Mouse (Mus musculus) G1E-ER4 (cell line): Measurements from ENCODE around the gene Olfr568. TPM values are rescaled to one million over a fixed set of nuclear protein-coding genes. Genes with fewer than 3 reads are reported as not detected.

Source experiments
- GATA1 ChIP-seq: IDR thresholded peaks from one replicate; pipeline ENCODE4 v1.8.0; 2012; ENCODE audit warnings: low read length, inconsistent platforms
- polyA plus RNA-seq: library from polyadenylated mRNA; stranded (reverse); fragments of >175 nt; gene quantifications from 2 replicates; pipeline ENCODE4 v1.2.3, GENCODE M21; 2012

The Olfr568 gene
- polyA plus RNA-seq, result not detected in 2 replicates

DNA sequence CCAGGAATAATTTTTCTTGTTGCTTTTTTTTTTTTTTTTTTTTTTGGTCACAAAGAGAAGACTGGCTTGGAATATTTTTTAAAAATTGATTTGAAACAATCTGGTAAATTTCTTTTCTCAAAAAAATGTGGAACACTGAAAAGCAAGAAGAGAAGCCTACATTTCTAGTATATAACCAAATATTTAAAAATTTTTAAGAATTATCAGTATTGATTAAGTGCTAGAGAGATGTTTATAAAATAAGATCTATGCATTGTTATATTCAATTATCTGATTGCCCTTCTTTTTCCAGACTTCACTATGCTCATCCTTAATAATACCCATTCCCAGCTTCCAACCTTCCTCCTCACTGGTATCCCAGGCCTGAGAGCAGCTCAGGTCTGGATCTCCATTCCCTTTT is at the start of gene Olfr568:
TSS of gene Olfr568 (plus strand) at position 301 of the 400 bp plus-strand sequence.
- TF ChIP-seq GATA1, result no peak

DNA sequence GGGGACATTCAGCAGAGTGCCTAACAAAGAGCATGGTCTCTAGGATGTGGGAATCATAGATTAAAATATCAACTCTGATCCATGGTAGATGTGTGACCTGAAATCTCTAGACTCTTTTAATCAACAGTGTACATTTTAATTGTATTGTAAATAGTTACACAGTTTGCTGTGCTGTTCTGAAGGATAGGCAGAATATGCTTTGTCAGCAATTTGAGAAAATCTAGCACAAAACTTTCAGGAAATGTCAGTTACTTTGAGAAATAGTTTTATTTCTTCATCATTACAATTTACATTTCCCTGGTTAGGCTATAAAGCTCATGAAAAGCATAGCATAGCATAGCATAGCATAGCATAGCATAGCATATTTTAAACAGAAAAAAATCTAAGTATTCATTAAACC is 21.1 kb upstream of the Olfr568 start:
- no peak for TF ChIP-seq GATA1

DNA sequence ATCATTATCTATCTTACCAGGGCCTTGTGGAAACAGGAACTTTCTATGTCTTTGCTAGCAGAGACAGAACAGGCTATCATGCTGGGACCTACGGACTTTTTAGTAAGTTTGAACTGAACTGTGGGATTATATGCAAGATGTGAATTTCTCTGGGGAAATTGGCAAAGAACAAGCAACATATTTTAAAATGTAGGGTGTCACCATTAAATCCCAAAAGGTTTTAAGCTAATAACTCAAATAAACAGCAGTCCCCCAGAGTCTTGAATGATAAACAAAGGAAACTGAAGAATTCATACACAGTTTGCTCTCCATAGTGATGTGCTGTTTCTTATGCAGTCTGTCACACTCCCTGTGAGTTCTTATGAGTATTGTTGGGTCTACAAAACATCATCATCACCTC is 18.3 kb upstream of the Olfr568 start, which contains the start of gene Olfr566:
TSS of gene Olfr566 (minus strand) at position 101 of the 400 bp plus-strand sequence.
- TF ChIP-seq GATA1, result no peak

DNA sequence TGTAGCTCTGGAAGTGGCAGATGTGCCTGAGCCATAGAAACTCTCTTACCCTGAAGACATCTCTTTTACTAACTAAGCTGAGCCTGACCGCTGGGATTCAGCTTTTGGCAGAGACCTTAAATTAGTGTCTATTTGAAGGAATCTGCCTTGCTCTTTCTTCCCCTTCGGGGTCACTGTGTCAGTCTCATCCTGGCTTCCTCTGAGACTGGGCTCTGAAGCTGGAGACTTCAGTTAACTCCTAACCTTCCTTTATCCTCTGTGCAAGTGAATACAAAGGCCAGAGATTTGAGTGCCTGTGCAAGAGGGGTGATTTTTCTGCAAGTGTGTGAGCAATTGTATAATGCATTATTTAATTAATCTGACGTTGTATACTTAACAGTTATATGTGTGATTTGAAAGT is 13.9 kb downstream of the Olfr568 start, which contains the start of gene Olfr569:
TSS of gene Olfr569 (minus strand) at position 101 of the 400 bp plus-strand sequence.
- TF ChIP-seq GATA1, result no peak

DNA sequence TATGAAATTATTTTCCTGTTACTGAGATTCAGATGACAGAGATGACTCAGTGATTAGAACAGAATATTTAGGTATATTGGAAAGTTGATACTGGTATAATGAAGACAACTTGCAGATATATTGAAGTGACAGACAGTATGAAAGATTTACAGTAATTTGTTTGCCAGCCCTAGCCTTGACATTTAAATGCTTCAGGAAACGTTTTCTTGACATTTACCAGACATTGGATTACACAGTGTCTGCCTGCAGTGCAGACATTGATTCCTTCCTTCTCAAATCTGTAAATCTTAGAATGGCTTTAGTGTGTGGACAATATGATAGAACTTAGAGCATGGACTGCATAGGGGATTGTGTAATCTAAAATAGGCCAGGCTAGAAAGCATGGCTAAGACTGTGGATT is 38.3 kb downstream of the Olfr568 start:
- TF ChIP-seq GATA1, result no peak

DNA sequence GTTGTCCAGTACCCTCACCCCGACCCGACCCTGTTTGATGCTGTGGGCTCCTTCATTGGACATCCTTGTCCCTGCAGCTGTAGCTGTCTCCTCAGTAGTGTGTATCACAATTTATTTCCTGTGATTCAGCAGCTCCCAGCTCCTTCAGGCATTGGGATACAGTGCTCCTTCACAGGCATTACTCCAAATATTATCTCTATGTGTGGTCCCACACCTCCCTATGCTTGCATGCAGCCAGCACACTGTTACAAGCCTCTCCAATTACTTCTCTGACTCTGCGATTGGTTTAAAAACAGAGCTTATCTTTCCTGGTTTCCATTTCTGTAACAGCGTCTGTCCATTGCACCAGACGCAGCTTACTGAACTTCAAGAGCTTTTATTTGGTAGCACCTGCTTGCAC is 39.5 kb downstream of the Olfr568 start:
- TF ChIP-seq GATA1, result no peak

DNA sequence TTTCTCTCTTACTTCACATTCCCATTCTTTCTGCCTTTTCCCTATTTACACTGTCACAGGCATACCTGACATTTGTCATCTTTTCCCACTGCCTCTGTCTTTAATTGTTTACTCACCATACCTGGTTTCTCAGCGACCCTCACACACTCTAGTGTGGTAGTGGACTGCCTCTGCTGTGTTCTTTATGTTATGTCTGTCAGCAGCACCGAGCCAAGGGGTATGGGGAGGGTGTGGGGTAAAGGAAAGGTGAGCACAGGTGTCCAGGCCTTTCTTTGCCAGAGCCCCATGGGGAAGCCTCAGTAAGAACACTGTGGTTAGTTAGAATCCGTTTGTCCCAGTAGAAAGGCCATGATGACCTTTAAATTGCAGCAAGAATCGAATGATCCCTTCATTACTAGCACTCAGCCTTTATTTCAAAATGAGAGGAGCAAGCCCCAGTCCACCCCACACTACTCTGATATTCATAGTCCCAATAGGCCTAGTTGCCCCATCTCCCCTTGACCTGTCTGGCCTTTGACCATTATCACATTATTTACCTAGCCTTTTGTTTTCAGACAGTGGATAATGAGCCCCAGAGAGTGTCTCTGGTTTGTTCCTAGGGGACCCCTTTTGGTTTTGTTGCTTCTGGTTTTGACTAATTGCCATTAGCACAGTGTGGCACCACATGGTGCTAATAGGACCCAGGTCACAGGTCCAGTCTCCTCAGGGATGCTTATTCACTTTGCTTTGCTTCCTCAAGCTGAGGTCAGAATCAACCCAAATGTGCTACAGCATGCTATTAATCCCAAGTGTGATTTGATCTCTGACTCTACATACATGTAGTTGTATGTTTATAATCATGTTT is 40.3 kb downstream of the Olfr568 start, which contains the start of gene Olfr571:
TSS of gene Olfr571 (minus strand) at position 505 of the 844 bp plus-strand sequence.
- TF ChIP-seq GATA1, result no peak

DNA sequence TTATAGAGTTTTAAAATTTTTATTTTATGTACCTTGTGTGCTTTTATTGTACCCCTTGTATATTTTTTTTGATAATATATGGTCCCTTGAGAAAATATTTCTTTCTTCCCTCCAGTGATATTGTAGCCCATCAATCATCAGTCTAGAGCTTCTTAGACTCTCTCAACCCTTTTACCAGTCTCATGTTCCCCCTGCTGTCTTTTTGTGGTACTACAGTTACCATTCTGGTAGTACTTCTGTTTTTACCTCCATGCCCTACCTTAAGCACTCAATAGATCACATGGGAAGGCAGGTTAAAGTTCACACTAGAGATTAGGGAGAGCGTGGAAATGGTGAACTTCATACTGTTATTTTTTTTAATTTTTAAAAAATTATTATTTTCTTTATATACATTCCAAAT is 42.7 kb downstream of the Olfr568 start:
- no peak for TF ChIP-seq GATA1

DNA sequence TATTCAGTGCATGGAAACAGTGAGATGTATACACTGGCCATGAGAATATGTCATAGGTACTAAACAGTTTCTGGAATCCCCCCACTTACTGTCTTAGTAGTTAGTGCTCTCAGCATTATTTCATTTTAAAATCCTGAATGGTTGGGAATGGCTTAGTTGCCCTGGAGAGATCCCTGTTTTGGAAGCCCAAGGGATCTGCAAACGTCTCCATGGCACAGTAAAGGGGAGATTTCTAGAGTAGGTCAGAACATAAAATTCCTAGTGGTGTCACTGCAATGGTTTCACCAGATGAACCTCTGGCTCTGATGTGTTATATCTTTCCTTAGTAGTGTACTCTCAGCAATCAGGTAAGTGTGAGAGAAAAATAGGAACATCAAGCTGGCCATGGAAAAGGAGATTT is 47.2 kb downstream of the Olfr568 start, which contains the start of gene Olfr572:
TSS of gene Olfr572 (plus strand) at position 301 of the 400 bp plus-strand sequence.
- TF ChIP-seq GATA1, result no peak

DNA sequence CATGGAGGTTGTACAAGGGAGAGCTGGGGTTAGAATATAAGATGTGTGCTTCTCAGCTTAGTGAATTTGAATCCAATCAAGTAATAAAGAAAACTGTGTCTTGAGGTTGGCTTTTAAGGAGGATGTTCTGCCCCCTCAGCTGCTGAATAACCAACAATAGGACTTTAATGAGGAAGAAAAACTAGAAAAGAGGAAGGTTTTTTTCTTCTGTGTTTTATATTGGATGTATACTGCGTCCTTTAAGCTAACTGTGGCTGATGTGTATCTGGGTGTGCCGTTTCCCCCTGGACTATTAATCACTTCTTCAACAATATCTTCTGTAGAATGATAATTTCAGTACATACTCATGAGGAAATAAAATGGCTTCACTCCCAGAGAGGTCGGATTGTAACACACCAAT is 50.2 kb downstream of the Olfr568 start:
- TF ChIP-seq GATA1, result no peak

Other genes starting within 250 kb of the Olfr568 start
- gene Olfr554, start 238.7 kb upstream of the Olfr568 start, polyA plus RNA-seq, result not detected in 2 replicates
- gene Olfr555, start 218.3 kb upstream of the Olfr568 start, polyA plus RNA-seq, result not detected in 2 replicates
- gene Olfr556, start 212.2 kb upstream of the Olfr568 start, polyA plus RNA-seq, result not detected in 2 replicates
- gene Trim68, start 189.8 kb upstream of the Olfr568 start, polyA plus RNA-seq, result 1.8 and 1.9 TPM in 2 replicates
- gene Olfr557, start 181.2 kb upstream of the Olfr568 start, polyA plus RNA-seq, result not detected in 2 replicates
- gene Olfr558, start 174.9 kb upstream of the Olfr568 start, polyA plus RNA-seq, result not detected in 2 replicates
- gene Olfr33, start 158.1 kb upstream of the Olfr568 start, polyA plus RNA-seq, result not detected in 2 replicates
- not detected in 2 replicates for gene Olfr559, start 149.6 kb upstream of the Olfr568 start, polyA plus RNA-seq
- gene Olfr560, start 117.8 kb upstream of the Olfr568 start, polyA plus RNA-seq, result not detected in 2 replicates
- not detected in 2 replicates for gene Olfr78, start 117.7 kb upstream of the Olfr568 start, polyA plus RNA-seq
- not detected in 2 replicates for gene Olfr561, start 105.9 kb upstream of the Olfr568 start, polyA plus RNA-seq
- not detected in 2 replicates for gene Olfr564, start 73.6 kb upstream of the Olfr568 start, polyA plus RNA-seq
- not detected in 2 replicates for gene Olfr566, start 18.4 kb upstream of the Olfr568 start, polyA plus RNA-seq
- gene Olfr569, start 13.8 kb downstream of the Olfr568 start, polyA plus RNA-seq, result not detected in 2 replicates
- gene Olfr570, start 17.5 kb downstream of the Olfr568 start, polyA plus RNA-seq, result not detected in 2 replicates
- gene Olfr571, start 40.4 kb downstream of the Olfr568 start, polyA plus RNA-seq, result not detected in 2 replicates
- not detected in 2 replicates for gene Olfr572, start 47.3 kb downstream of the Olfr568 start, polyA plus RNA-seq
- gene Olfr573-ps1, start 65.5 kb downstream of the Olfr568 start, polyA plus RNA-seq, result not detected in 2 replicates
- gene Olfr574, start 71.3 kb downstream of the Olfr568 start, polyA plus RNA-seq, result not detected in 2 replicates
- gene Olfr575, start 81.7 kb downstream of the Olfr568 start, polyA plus RNA-seq, result not detected in 2 replicates
- not detected in 2 replicates for gene Olfr576, start 85.5 kb downstream of the Olfr568 start, polyA plus RNA-seq
- gene Olfr577, start 98.8 kb downstream of the Olfr568 start, polyA plus RNA-seq, result not detected in 2 replicates
- gene Olfr578, start 112.2 kb downstream of the Olfr568 start, polyA plus RNA-seq, result not detected in 2 replicates
- not detected in 2 replicates for gene Olfr582, start 160.9 kb downstream of the Olfr568 start, polyA plus RNA-seq
- not detected in 2 replicates for gene Olfr583, start 174.2 kb downstream of the Olfr568 start, polyA plus RNA-seq
- not detected in 2 replicates for gene Olfr584, start 204.8 kb downstream of the Olfr568 start, polyA plus RNA-seq
- gene Olfr585, start 220.6 kb downstream of the Olfr568 start, polyA plus RNA-seq, result not detected in 2 replicates
- not detected in 2 replicates for gene Olfr586, start 248.5 kb downstream of the Olfr568 start, polyA plus RNA-seq